Mouse (Mus musculus): ENCODE measurements at regions not wholly inside any gene's neighbourhood (a gene's known extent, or its start where the extent isn't known, plus 50 kb on each side); places are given as distances from the start of the nearest gene placed in this dataset.

- TF ChIP-seq CTCF (conservative IDR thresholded peaks at IDR 0.05; ENCODE audit: insufficient read depth, insufficient read length, low read depth, low read length) (no peak), POLR2A (IDR thresholded peaks at IDR 0.05; ENCODE audit: low read depth, low read length) (no peak)
Observed at GRCm38 (mm10) chr1:151109333-151109732, 73.0 kb upstream of the Gm47985 start.

All from kidney, adult 2 months (tissue).